Mouse (Mus musculus) CD4-positive, CD25-positive, alpha-beta regulatory T cell, adult 4 months (primary cell): ENCODE data around the gene Cebpa. TPM values are rescaled to one million over a fixed set of nuclear protein-coding genes. Genes with fewer than 3 reads are reported as not detected.

Experiments
- ATAC-seq: one replicate; pipeline ENCODE4 v1.8.0; 2017
- polyA plus RNA-seq, 2 experiments: library from polyadenylated mRNA; unstranded; fragments of 100-300 nt; shearing (Covaris generic); gene quantifications; one replicate each; pipeline ENCODE4 v1.2.1; 2017

The Cebpa gene
- polyA plus RNA-seq = 1 to 10 TPM in 1 of 2 experiments, under 1 TPM in 1; 0.47 to 1.1 TPM

GRCm38 (mm10) chr7:35118841-35119413, at the start of gene Cebpa:
Cebpa (plus strand) TSS chr7:35119293.
- ATAC-seq = peak; percentile 85

GRCm38 (mm10) chr7:35076645-35077044, 42.4 kb upstream of the Cebpa start:
- no peak for ATAC-seq

DNA sequence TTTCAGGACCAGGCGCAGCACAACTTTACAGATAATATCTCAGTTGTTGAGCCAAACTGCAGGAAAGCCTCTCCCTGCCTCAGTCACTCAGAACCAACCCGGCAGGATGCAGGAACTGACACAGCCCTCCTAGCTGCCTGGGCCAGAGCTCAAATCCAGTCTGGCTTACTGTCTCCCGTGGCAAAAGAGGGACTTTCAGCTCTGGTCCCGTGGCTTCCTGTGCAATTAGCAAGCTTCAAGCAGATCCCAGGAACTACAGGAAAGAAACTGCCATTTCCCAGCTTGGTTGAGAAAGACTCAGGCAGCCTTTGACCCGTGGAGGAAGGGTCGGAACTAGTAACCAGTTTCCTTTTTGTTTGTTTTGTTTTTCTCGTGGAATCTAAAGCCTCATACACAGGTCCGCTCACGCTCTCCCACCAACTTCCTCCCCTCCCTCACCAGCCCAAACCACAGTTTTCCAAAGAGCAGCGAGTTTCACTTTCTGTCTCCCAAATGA, 38.2 kb upstream of the Cebpa start:
- no peak for ATAC-seq

DNA sequence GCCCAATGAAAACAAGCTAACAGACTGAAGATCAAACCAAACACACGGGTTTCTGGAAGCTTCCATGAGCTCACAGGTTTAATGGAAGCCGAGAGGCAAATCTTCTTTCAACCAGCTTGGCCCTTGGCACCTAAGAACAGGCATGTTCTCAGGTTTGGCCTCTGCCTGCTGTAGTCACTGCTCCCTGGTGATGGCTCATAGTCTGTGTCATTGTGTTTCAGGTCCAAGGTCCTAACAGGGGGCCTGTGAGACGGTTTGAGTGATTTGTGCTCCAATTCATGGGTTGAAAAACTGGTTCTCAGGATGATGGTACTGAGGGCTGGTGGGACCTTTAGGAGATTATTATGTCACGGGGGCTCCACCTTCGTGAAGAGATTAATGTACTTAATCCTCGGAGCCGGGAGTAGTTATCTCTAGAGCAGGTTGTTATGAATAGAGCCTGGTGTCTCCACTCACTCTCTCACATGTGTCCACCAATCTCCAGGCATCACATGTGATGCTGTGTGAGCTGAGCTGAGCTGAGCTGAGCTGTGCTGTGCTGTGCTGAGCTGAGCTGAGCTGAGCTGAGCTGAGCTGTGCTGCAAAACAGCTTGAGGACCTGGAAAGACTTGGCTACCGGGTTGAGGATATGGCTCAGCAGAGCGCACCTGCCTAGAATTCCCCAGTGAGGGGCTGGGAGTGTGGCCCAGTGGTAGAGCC, 37.5 kb upstream of the Cebpa start:
- no peak for ATAC-seq

GRCm38 (mm10) chr7:35084565-35085360, 34.3 kb upstream of the Cebpa start:
- ATAC-seq = no peak

- ATAC-seq = no peak
These were observed 32.7 kb upstream of the Cebpa start for GRCm38 (mm10) chr7:35086271-35086861.

DNA sequence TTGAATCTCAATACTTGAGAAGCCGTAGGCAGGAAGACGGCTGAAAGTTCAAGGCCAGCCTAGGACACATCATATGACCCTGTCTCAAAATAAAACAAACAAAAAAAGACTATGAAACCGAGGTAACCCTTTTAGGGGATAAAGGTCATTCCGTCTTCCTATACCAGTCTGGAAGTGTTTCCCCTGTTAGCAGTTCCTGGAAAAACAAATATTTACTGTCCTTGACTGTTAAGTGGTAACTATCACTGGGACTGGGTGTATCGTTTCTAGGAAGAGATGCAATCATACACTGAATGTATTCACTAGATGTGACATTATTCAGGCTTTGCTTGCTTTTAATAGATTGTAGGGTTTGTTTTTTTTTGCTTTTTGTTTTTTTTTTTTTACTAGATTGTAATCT, 28.5 kb upstream of the Cebpa start:
- ATAC-seq = no peak

GRCm38 (mm10) chr7:35094975-35095678, 24.0 kb upstream of the Cebpa start:
- no peak for ATAC-seq

- no peak for ATAC-seq
These were observed 20.3 kb upstream of the Cebpa start for GRCm38 (mm10) chr7:35098777-35099176.

DNA sequence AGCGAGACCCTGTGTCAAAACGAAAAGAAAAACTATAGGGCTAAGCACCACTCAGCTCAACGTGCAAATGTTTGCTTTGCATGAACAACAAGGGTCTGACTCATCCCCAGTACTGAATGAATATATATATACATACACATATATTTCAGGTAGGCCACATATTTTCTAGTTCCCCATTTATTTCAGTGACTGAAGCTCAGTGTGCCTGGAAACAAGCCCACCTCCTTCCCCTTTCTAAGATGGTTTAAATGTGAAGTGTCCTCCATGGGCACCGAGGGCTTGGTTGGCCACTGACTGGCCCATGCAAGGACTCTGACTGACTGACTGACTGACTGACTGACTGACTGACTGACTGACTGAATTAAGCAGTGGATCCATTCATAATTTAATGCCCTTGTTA, 19.6 kb upstream of the Cebpa start:
- no peak for ATAC-seq

DNA sequence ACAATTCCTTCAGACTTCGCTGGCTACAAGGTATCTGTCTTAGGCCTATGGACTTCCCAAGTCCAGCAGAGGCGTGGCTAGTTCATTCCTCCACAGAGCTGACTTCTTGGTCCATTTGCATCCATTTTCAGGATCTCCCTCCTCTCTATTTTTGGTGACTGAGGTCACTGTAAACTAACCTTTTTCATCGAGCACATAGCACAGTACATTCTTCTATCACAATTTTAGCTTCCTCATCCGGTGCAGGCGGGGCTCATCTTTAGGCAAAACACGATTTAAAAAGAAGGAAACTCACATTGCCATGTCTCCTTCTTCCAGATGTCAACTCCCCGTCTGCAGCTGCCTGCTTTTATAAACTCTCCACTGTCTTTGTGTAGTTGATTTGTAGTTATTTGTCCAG, 12.5 kb upstream of the Cebpa start:
- ATAC-seq = no peak

GRCm38 (mm10) chr7:35107630-35108029, 11.5 kb upstream of the Cebpa start:
- no peak for ATAC-seq

DNA sequence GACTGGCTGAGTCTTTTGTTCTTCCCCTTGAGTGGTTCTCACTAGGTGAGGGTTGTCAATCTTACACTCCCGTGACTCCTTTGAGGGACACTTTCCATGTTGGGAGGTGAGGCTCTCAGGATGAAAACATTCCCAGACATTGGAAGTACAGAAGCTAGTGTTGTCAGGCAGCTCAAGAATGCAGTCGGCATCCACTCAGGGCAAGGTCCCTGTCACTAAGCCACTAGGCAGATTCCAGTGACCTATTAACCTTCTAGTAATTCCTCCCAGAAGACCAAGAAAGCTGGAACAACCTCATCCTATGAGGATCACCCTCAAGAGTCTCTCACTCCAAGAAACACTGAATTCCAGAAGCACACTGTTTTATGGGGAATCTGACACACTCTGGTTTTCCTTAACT, 11.0 kb upstream of the Cebpa start:
- ATAC-seq = no peak

DNA sequence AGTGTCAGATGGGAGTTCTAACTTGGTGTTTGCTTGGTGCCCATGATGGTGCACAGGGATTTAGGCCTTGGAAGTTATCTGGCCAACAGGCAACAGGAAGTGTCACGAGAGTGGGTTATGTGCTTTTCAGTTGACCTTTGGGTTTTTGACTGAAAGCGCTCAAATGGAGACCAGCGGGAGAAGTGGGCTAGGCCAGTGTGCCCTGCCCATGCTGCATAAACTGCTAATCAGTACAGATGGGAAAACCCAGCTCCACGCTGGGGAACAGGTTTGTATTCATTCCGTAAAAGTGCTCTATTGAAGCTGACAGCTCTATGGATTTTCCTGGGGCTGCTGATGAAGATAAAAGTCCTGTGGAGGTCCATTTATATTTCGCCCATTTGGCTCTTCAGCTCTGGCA, 10.4 kb upstream of the Cebpa start:
- ATAC-seq = no peak

GRCm38 (mm10) chr7:35113136-35113535, 6.0 kb upstream of the Cebpa start:
- ATAC-seq = no peak

GRCm38 (mm10) chr7:35113721-35114120, 5.4 kb upstream of the Cebpa start:
- no peak for ATAC-seq

GRCm38 (mm10) chr7:35116524-35116923, 2.6 kb upstream of the Cebpa start:
- no peak for ATAC-seq

DNA sequence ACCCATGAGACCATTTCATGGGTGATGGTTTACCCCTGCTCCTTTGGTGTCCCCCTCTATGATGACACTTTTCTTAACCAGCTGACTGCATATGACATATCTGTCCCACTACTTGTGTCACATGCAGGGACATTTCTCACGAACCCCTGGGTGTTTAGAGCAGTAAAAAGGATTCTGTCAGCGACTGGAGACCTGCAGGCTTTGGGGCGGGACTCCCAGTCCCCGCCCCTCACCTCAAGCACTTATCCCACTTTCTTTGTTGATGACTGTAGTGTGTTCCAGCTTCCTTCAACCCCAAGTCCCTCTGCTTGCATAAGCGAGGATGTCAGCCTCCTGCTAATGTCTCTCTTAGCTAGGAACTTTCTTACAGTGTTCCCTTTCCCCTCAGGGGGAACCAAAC, 2.0 kb upstream of the Cebpa start:
- no peak for ATAC-seq

- no peak for ATAC-seq
These were observed 1.4 kb upstream of the Cebpa start for GRCm38 (mm10) chr7:35117761-35118098.

- ATAC-seq = peak; percentile 33
These were observed 853 bp upstream of the Cebpa start for GRCm38 (mm10) chr7:35118099-35118781.

DNA sequence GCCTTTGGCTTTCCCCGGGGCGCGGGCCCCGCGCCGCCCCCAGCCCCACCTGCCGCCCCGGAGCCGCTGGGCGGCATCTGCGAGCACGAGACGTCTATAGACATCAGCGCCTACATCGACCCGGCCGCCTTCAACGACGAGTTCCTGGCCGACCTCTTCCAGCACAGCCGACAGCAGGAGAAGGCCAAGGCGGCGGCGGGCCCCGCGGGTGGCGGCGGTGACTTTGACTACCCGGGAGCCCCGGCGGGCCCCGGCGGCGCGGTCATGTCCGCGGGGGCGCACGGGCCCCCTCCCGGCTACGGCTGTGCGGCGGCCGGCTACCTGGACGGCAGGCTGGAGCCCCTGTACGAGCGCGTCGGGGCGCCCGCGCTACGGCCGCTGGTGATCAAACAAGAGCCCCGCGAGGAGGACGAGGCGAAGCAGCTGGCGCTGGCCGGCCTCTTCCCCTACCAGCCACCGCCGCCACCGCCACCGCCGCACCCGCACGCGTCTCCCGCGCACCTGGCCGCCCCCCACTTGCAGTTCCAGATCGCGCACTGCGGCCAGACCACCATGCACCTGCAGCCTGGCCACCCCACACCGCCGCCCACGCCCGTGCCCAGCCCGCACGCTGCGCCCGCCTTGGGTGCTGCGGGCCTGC, 533 bp downstream of the Cebpa start:
- no peak for ATAC-seq
